10 mouse cellular contexts compared by ENCODE assay signal in genomic region chrX:79517646-79518016, GRCm38 (mm10). TPM values are rescaled to one million over a fixed set of nuclear protein-coding genes. Genes with fewer than 3 reads are reported as not detected.
DNase-seq lines count a peak whose midpoint lies in the region; ATAC-seq and TF ChIP-seq lines count a peak whose summit lies in the region.
"Had no signal": no experiment of that assay in that cellular context is flagged by ENCODE, and none has a peak within 500 bp of the region (broad histone marks: within the 10 kb centered on the region; RNA-seq: fewer than 3 reads in every experiment).

No protein-coding gene starts in this region.

- no peak for TF ChIP-seq POLR2A in heart, adult 2 months (IDR thresholded peaks at IDR 0.05; ENCODE audit: insufficient read depth, low read depth, low read length)
- no peak for TF ChIP-seq POLR2A in cortical plate, adult 2 months (IDR thresholded peaks at IDR 0.05; ENCODE audit: extremely low read depth, insufficient read depth, low read length)

- no peak for ATAC-seq in heart, embryonic 15.5 days (replicated peaks; ENCODE audit: insufficient number of reproducible peaks, insufficient read depth, low FRiP score, low read depth)
- ATAC-seq in hindbrain, embryonic 14.5 days (ENCODE audit: low FRiP score): no peak
- no peak for ATAC-seq in midbrain, embryonic 12.5 days (ENCODE audit: low FRiP score, low read depth)
- ATAC-seq: CD4-positive, CD25-positive, alpha-beta regulatory T cell, adult 4 months had no signal

- TF ChIP-seq CTCF in heart, adult 2 months (IDR thresholded peaks at IDR 0.05): no peak
- no peak for TF ChIP-seq CTCF in cortical plate, adult 2 months (IDR thresholded peaks at IDR 0.05; ENCODE audit: extremely low read depth, insufficient read depth, low read length)

- H3K4me1 ChIP-seq in heart, embryonic 15.5 days (replicated peaks): no peaks in the 10 kb centered on the region
- H3K4me1 ChIP-seq in heart, adult 2 months (ENCODE audit: control insufficient read depth, insufficient read depth, low read length): no peaks in the 10 kb centered on the region
- no peaks in the 10 kb centered on the region for H3K4me1 ChIP-seq in cortical plate, adult 2 months (ENCODE audit: control insufficient read depth, insufficient read depth, low read length)
- H3K4me1 ChIP-seq in hindbrain, embryonic 14.5 days (replicated peaks; ENCODE audit: control insufficient read depth, insufficient read depth, low read length): no peaks in the 10 kb centered on the region
- no peaks in the 10 kb centered on the region for H3K4me1 ChIP-seq in midbrain, embryonic 12.5 days

- peak overlapping the region; percentile 47 for H3K4me3 ChIP-seq in heart, embryonic 15.5 days
- H3K4me3 ChIP-seq in heart, adult 2 months: no peak overlapping the region
- H3K4me3 ChIP-seq in cortical plate, adult 2 months (ENCODE audit: insufficient read depth, low read length): peak overlapping the region; percentile 51; the same call in 1 of the 2 replicates
- peak overlapping the region; percentile 43 for H3K4me3 ChIP-seq in hindbrain, embryonic 14.5 days (replicated peaks; ENCODE audit: low read length)
- peak overlapping the region; percentile 40 for H3K4me3 ChIP-seq in midbrain, embryonic 12.5 days

- H3K4me2 ChIP-seq in heart, embryonic 15.5 days: peak overlapping the region; percentile 63
- H3K4me2 ChIP-seq in hindbrain, embryonic 14.5 days (replicated peaks): peak overlapping the region; percentile 54
- peak overlapping the region; percentile 52 for H3K4me2 ChIP-seq in midbrain, embryonic 12.5 days (replicated peaks)

- H3K9me3 ChIP-seq in heart, embryonic 15.5 days (replicated peaks): no peaks in the 10 kb centered on the region
- H3K9me3 ChIP-seq in hindbrain, embryonic 14.5 days (ENCODE audit: control insufficient read depth, low read length): no peaks in the 10 kb centered on the region
- H3K9me3 ChIP-seq in midbrain, embryonic 12.5 days: no peaks in the 10 kb centered on the region

- no peak overlapping the region for H3K9ac ChIP-seq in heart, embryonic 15.5 days
- H3K9ac ChIP-seq in heart, adult 2 months (ENCODE audit: low read depth, low read length): no peak overlapping the region
- no peak overlapping the region for H3K9ac ChIP-seq in hindbrain, embryonic 14.5 days
- H3K9ac ChIP-seq in midbrain, embryonic 12.5 days (replicated peaks): no peak overlapping the region
- H3K9ac ChIP-seq: liver, embryonic 14.5 days had no signal

- DNase-seq in heart, adult 2 months: no peak
- DNase-seq in hindbrain, embryonic 14.5 days (ENCODE audit: low spot score): no peak
- no peak for DNase-seq in gastrocnemius, postnatal 25 days
- DNase-seq in urinary bladder, postnatal 10 days (ENCODE audit: low spot score): no peak
- DNase-seq in adrenal gland, postnatal 14 days: no peak

- H3K79me2 ChIP-seq in heart, adult 2 months (replicated peaks; ENCODE audit: control insufficient read depth, insufficient read depth, low read length): no peaks in the 10 kb centered on the region

- no peak overlapping the region for H3K27ac ChIP-seq in heart, embryonic 15.5 days
- no peak overlapping the region for H3K27ac ChIP-seq in heart, adult 2 months
- no peak overlapping the region for H3K27ac ChIP-seq in cortical plate, adult 2 months (ENCODE audit: insufficient read depth, low read length)
- no peak overlapping the region; the same call in 1 of the 2 replicates for H3K27ac ChIP-seq in hindbrain, embryonic 14.5 days
- H3K27ac ChIP-seq in midbrain, embryonic 12.5 days (replicated peaks): no peak overlapping the region
- H3K27ac ChIP-seq: liver, embryonic 14.5 days had no signal

- TF ChIP-seq EP300 in heart, adult 2 months (IDR thresholded peaks at IDR 0.05; ENCODE audit: insufficient read depth, low read depth, low read length): no peak

- 60% methylated on average over 1 of the region's 1 CpGs for WGBS in heart, embryonic 15.5 days
- WGBS in heart, adult 2 months: 39% methylated on average over 1 of the region's 1 CpGs
- WGBS in hindbrain, embryonic 14.5 days: 66% methylated on average over 1 of the region's 1 CpGs
- WGBS in midbrain, embryonic 12.5 days: 48% methylated on average over 1 of the region's 1 CpGs

- intact Hi-C loops in heart, adult 2 months (cut with DNase I): no loop called here

- no peaks in the 10 kb centered on the region for H3K36me3 ChIP-seq in heart, embryonic 15.5 days
- no peaks in the 10 kb centered on the region for H3K36me3 ChIP-seq in heart, adult 2 months (ENCODE audit: control insufficient read depth, insufficient read depth, low read length)
- H3K36me3 ChIP-seq in hindbrain, embryonic 14.5 days (replicated peaks; ENCODE audit: control insufficient read depth, insufficient read depth): no peaks in the 10 kb centered on the region
- H3K36me3 ChIP-seq in midbrain, embryonic 12.5 days: no peaks in the 10 kb centered on the region

- H3K27me3 ChIP-seq in heart, embryonic 15.5 days: no peaks in the 10 kb centered on the region
- no peaks in the 10 kb centered on the region for H3K27me3 ChIP-seq in heart, adult 2 months (ENCODE audit: control insufficient read depth, insufficient read depth, low read length)
- H3K27me3 ChIP-seq in hindbrain, embryonic 14.5 days (ENCODE audit: control insufficient read depth, insufficient read depth, low read length): no peaks in the 10 kb centered on the region
- no peaks in the 10 kb centered on the region for H3K27me3 ChIP-seq in midbrain, embryonic 12.5 days

RNA-seq across cellular contexts. Expression of gene Gm7173, which starts 0.5 kb away (rescaled TPM):
- 0.20 and 0.23 TPM in 2 replicates for polyA plus RNA-seq in heart, embryonic 15.5 days (2015; fragmentation: Nextera tagmentation; extraction: Ambion mirVana)
- total RNA-seq in heart, adult 2 months (2021): under 1 TPM in 1 of 2 experiments, not detected in 1; 0.11 TPM
- 0.27 TPM in 1 of 2 replicates, not detected in the other for polyA plus RNA-seq in heart, adult 2 months (2012; rRNA removed)
- polyA plus RNA-seq in cortical plate, adult 2 months (2012; rRNA removed): 0.17 and 0.19 TPM in 2 replicates
- polyA plus RNA-seq in hindbrain, embryonic 14.5 days (2014; fragmentation: Nextera tagmentation; extraction: Ambion mirVana): 1.0 and 1.5 TPM in 2 replicates
- polyA plus RNA-seq in midbrain, embryonic 12.5 days (2016; fragmentation: Nextera tagmentation; extraction: Ambion mirVana): 0.70 and 0.76 TPM in 2 replicates
- total RNA-seq in gastrocnemius, postnatal 25 days (2021): not detected
- 0.22 and 0.41 TPM in 2 replicates for total RNA-seq in adrenal gland, postnatal 14 days (2021)
- polyA plus RNA-seq: CD4-positive, CD25-positive, alpha-beta regulatory T cell, adult 4 months had no signal
